Mouse (Mus musculus): ENCODE results near the gene Fam222a. TPM values are rescaled to one million over a fixed set of nuclear protein-coding genes. Genes with fewer than 3 reads are reported as not detected.

The Fam222a gene
- polyA plus RNA-seq, 2 experiments: 0.56 to 0.71 TPM

DNA sequence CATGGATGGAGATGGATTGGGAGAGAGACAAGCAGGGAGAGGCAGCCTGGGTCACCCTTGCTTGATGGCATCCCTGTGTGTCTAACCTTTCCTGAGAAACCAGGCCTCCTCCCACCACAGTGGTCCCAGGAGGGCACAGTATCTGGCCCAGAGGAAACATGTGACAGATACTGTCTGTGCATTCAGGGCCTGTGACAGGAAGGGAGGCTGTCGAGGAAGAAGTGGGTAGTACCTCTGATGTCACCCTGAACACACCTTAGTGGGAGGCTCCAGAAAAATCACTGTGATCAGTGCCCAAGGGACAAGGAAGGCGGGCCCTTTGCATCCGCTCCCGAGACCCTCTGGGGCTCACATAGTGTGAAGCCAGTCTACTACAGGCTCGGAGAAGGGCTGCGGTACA, 38.2 kb downstream of the Fam222a start:
- no peak overlapping the region for H3K27ac ChIP-seq
- H3K4me2 ChIP-seq (ENCODE audit: low read depth): no peak overlapping the region
- no peak overlapping the region for H3K4me3 ChIP-seq (ENCODE audit: insufficient read depth in 1 of 2, low read depth in 2 of 2, low read length in 2 of 2)
- ATAC-seq (ENCODE audit: insufficient read depth) (no peak), DNase-seq (ENCODE audit: low read depth in 3 of 3, low spot score in 3 of 3) (no peak)
- TF ChIP-seq CTCF (IDR thresholded peaks at IDR 0.05; ENCODE audit: low read depth) (no peak), EP300 (IDR thresholded peaks at IDR 0.05; ENCODE audit: low read depth) (no peak)
- H3K36me3 ChIP-seq (replicated peaks; ENCODE audit: control insufficient read depth, insufficient read depth, low read depth): no peaks in the 10 kb centered on the region
- no peak overlapping the region for H3K9ac ChIP-seq (replicated peaks)
- H3K27me3 ChIP-seq (ENCODE audit: control insufficient read depth, insufficient read depth, low read length): no peaks in the 10 kb centered on the region
- H3K9me3 ChIP-seq (ENCODE audit: control insufficient read depth, low read length): no peaks in the 10 kb centered on the region
- WGBS (ENCODE audit: insufficient replicate concordance): 64% methylated on average over 6 of the region's 6 CpGs
- H3K4me1 ChIP-seq (replicated peaks; ENCODE audit: control insufficient read depth in 2 of 2, insufficient read depth in 2 of 2, low read length in 1 of 2): no peaks in the 10 kb centered on the region

DNA sequence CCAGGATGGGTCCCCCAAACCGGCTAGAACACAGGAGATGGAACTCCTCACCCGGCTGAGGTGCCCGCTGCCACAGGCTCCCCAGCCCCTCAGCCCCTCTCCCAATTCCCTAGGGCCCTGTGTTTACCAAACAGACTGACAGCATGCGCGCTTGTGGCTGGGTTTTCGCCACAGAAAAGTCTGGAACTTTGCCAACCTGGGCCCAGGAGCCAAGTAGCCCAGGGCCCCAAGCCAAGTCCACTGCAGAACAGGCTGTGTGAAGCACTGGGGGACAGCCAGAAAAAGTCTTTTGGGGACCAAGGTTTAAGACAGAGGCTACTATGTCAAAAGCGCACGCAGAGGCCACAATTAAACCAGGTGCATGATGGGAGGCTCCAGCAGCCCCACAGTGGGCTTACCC, 39.8 kb downstream of the Fam222a start:
- Histone ChIP-seq H3K27ac (no peak overlapping the region), H3K36me3 (replicated peaks; ENCODE audit: control insufficient read depth, insufficient read depth, low read depth) (no peaks in the 10 kb centered on the region), H3K4me1 (replicated peaks; ENCODE audit: control insufficient read depth in 2 of 2, insufficient read depth in 2 of 2, low read length in 1 of 2) (no peaks in the 10 kb centered on the region), H3K4me2 (ENCODE audit: low read depth) (no peak overlapping the region), H3K4me3 (ENCODE audit: insufficient read depth in 1 of 2, low read depth in 2 of 2, low read length in 2 of 2) (no peak overlapping the region), H3K9me3 (ENCODE audit: control insufficient read depth, low read length) (no peaks in the 10 kb centered on the region), H3K27me3 (ENCODE audit: control insufficient read depth, insufficient read depth, low read length) (no peaks in the 10 kb centered on the region), H3K9ac (replicated peaks) (no peak overlapping the region)
- TF ChIP-seq CTCF (IDR thresholded peaks at IDR 0.05; ENCODE audit: low read depth) (no peak), EP300 (IDR thresholded peaks at IDR 0.05; ENCODE audit: low read depth) (no peak)
- DNase-seq (ENCODE audit: low read depth in 3 of 3, low spot score in 3 of 3) (no peak), ATAC-seq (ENCODE audit: insufficient read depth) (no peak)
- 61% methylated on average over 8 of the region's 8 CpGs for WGBS (ENCODE audit: insufficient replicate concordance)

DNA sequence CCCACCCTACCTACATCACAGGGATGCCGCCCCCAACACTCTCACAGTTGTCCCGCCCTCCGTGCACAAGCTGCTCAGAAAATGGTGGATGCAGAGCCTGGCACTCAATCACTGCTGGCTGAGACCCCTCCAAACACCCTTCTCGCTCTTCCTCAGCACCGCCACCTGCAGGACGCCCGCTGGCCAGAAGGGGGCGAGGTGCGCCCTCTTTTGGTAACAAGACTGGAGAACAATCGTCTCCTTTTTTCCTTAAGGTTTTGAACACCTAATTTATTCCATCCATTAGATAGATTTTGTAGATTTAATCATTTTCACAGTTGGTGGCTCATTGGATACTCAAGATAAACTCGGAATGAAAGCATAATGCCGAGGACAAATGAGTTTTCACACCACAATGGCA, 40.7 kb downstream of the Fam222a start:
- H3K9ac ChIP-seq (replicated peaks): no peak overlapping the region
- no peak overlapping the region for H3K27ac ChIP-seq
- H3K36me3 ChIP-seq (replicated peaks; ENCODE audit: control insufficient read depth, insufficient read depth, low read depth): no peaks in the 10 kb centered on the region
- H3K4me2 ChIP-seq (ENCODE audit: low read depth): no peak overlapping the region
- ATAC-seq (ENCODE audit: insufficient read depth): no peak
- DNase-seq (ENCODE audit: low read depth in 3 of 3, low spot score in 3 of 3): no peak
- WGBS (ENCODE audit: insufficient replicate concordance): 6% methylated on average over 12 of the region's 12 CpGs
- H3K4me1 ChIP-seq (replicated peaks; ENCODE audit: control insufficient read depth in 2 of 2, insufficient read depth in 2 of 2, low read length in 1 of 2): no peaks in the 10 kb centered on the region
- peak; percentile 92 for TF ChIP-seq CTCF (IDR thresholded peaks at IDR 0.05; ENCODE audit: low read depth)
- no peak for TF ChIP-seq EP300 (IDR thresholded peaks at IDR 0.05; ENCODE audit: low read depth)
- no peaks in the 10 kb centered on the region for H3K9me3 ChIP-seq (ENCODE audit: control insufficient read depth, low read length)
- H3K27me3 ChIP-seq (ENCODE audit: control insufficient read depth, insufficient read depth, low read length): no peaks in the 10 kb centered on the region
- H3K4me3 ChIP-seq (ENCODE audit: insufficient read depth in 1 of 2, low read depth in 2 of 2, low read length in 2 of 2): no peak overlapping the region

DNA sequence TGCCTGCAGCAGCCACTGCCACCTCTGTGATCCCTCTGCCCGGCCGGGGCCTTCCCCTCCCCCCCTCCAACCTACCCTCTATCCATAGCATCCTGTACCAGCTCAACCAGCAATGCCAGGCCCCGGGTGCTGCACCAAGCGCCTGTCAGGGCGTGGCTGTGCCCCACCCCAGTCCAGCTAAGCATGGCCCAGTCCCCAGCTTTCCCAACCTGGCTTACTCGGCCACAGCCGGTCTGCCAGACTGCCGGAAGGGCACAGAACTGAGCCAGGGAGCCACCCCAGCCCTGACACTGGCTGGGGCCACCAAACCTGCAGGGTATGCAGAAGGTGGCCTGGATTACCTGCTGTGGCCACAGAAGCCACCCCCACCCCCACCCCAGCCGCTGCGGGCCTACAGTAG, 43.4 kb downstream of the Fam222a start:
- Histone ChIP-seq H3K36me3 (replicated peaks; ENCODE audit: control insufficient read depth, insufficient read depth, low read depth) (no peaks in the 10 kb centered on the region), H3K4me2 (ENCODE audit: low read depth) (no peak overlapping the region), H3K9me3 (ENCODE audit: control insufficient read depth, low read length) (no peaks in the 10 kb centered on the region), H3K27me3 (ENCODE audit: control insufficient read depth, insufficient read depth, low read length) (no peaks in the 10 kb centered on the region), H3K4me3 (ENCODE audit: insufficient read depth in 1 of 2, low read depth in 2 of 2, low read length in 2 of 2) (no peak overlapping the region), H3K27ac (no peak overlapping the region), H3K4me1 (replicated peaks; ENCODE audit: control insufficient read depth in 2 of 2, insufficient read depth in 2 of 2, low read length in 1 of 2) (peaks cover 4 to 11% of the 10 kb centered on the region in 2 experiments; a peak in 2 of 4 replicates), H3K9ac (replicated peaks) (no peak overlapping the region)
- DNase-seq (ENCODE audit: low read depth in 3 of 3, low spot score in 3 of 3) (no peak), ATAC-seq (ENCODE audit: insufficient read depth) (no peak)
- no peak for TF ChIP-seq EP300 (IDR thresholded peaks at IDR 0.05; ENCODE audit: low read depth)
- no peak for TF ChIP-seq CTCF (IDR thresholded peaks at IDR 0.05; ENCODE audit: low read depth)
- 62% methylated on average over 10 of the region's 10 CpGs for WGBS (ENCODE audit: insufficient replicate concordance)

DNA sequence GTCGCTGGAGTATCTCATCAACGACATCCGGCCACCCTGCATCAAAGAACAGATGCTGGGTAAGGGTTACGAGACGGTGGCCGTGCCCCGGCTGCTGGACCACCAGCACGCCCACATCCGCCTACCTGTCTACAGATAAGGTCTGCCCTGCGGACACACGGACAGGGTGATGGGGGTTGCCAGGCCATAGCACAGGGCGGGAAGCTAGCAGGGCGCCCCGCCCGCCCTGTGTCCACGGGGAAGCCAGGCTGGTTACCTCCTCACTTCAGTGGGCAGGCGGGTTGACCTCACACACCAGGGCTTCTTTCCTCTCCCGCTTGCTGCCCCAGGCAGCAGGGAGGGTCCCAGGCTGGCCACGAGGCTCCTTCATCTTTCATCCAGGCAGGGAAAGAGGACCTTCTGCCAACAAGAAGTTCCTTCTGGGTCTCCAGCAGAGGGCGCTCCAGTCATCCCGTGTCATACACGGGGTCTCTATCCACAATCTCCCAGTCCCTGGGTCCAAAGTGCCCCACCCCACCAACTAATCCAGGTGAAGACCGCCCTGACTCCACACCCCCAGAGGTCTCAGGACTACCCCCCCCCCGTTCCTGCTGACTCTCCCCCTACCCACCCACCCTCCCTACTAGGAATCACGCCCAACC, 44.3 kb downstream of the Fam222a start:
- no peaks in the 10 kb centered on the region for H3K36me3 ChIP-seq (replicated peaks; ENCODE audit: control insufficient read depth, insufficient read depth, low read depth)
- peaks cover 7 to 17% of the 10 kb centered on the region in 2 experiments; a peak in 3 of 4 replicates for H3K4me1 ChIP-seq (replicated peaks; ENCODE audit: control insufficient read depth in 2 of 2, insufficient read depth in 2 of 2, low read length in 1 of 2)
- H3K9ac ChIP-seq (replicated peaks): no peak overlapping the region
- no peaks in the 10 kb centered on the region for H3K9me3 ChIP-seq (ENCODE audit: control insufficient read depth, low read length)
- no peak overlapping the region for H3K4me3 ChIP-seq (ENCODE audit: insufficient read depth in 1 of 2, low read depth in 2 of 2, low read length in 2 of 2)
- H3K4me2 ChIP-seq (ENCODE audit: low read depth): no peak overlapping the region
- ATAC-seq (ENCODE audit: insufficient read depth) (no peak), DNase-seq (ENCODE audit: low read depth in 3 of 3, low spot score in 3 of 3) (no peak)
- peak; percentile 73 for TF ChIP-seq CTCF (IDR thresholded peaks at IDR 0.05; ENCODE audit: low read depth)
- no peak for TF ChIP-seq EP300 (IDR thresholded peaks at IDR 0.05; ENCODE audit: low read depth)
- no peak overlapping the region for H3K27ac ChIP-seq
- H3K27me3 ChIP-seq (ENCODE audit: control insufficient read depth, insufficient read depth, low read length): no peaks in the 10 kb centered on the region
- 50% methylated on average over 25 of the region's 25 CpGs for WGBS (ENCODE audit: insufficient replicate concordance)
